Mouse (Mus musculus) ES-E14 (cell line): ENCODE measurements at regions not wholly inside any gene's neighbourhood (a gene's known extent, or its start where the extent isn't known, plus 50 kb on each side); places are given as distances from the start of the nearest gene placed in this dataset.

ENCODE experiments used
- CHD2 ChIP-seq: IDR thresholded peaks from 2 replicates; pipeline ENCODE4 v1.6.1; 2014; ENCODE audit warnings: mild to moderate bottlenecking, low read depth, low read length, inconsistent platforms
- ZNF384 ChIP-seq: IDR thresholded peaks from 2 replicates; pipeline ENCODE4 v1.6.1; 2012; ENCODE audit warnings: low read depth, low read length, inconsistent platforms

DNA sequence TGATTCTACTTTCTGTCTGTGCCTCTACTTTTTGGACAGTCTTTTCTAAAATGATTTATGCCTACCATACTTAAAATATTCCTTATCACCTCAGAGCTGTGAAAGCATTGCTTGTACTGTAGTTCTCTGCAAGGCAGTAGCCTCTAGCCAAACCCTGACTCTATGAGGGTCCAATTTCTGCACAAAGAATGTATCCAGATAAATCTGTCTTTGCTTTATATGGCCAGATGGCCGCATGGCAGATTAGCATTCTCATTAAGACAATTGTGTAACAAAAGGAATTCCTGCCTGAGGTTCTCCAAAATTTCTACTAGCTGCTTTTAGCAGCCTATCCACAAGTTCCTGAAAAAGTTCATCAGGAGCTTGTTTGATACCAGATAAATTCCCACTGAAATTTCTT lies 4757.4 kb downstream of the 9330182O14Rik start:
- no peak for TF ChIP-seq ZNF384
- TF ChIP-seq CHD2 = no peak
